Mouse (Mus musculus) yolk sac, embryonic 10.5 days (tissue): ENCODE measurements around the gene Gm4924.

Source experiments
- DNase-seq: peaks from one replicate; pipeline ENCODE4 v3.0.0-alpha.2; 2017; ENCODE audit warnings: low spot score

The Gm4924 gene

GRCm38 (mm10) chr10:82354083-82355010 is at the start of gene Gm4924:
TSS of gene Gm4924 (plus strand) at chr10:82354255.
- peak; percentile 88 for DNase-seq

GRCm38 (mm10) chr10:82316482-82316881 is 37.6 kb upstream of the Gm4924 start, which contains the start of gene 4932415D10Rik:
TSS of gene 4932415D10Rik (minus strand) at chr10:82316582.
- no peak for DNase-seq

DNA sequence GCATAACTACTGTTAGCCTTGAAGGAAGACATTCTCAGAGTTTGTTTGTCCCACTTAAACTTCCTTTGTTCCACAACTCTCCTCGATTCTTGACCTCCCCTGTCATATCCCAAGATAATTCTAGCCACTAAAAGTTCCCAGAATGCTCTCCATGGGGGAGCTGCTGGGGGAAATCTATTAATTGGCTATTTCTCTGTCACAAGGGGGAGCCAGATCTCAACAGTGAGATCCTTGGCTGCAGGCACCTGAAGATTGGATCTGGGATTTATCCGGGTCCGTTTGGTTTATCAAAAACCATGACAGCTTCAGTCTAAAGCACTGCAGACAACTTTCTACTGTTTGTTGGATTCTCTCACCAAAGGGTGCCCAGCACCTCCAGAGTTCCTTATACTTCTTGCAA is 33.9 kb upstream of the Gm4924 start:
- DNase-seq = no peak

DNA sequence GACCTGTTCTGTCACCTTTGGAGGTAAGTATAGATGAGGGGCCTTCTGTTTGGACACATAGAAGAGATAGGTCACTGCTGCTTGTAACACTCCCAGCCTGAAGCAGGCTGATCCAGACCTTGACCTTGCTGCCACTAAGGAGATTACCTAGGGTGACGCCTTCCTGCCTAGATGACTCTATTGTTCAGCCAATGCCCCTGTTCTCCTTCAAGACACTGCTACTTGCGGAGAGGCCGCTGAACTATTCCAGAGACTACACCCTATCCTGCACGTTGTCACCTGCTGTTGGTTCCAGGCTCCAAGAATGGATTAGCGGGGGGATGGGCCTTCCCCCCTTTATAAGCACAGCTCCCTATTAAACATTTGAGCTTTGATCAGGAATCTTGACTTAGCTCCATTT is 24.2 kb upstream of the Gm4924 start:
- no peak for DNase-seq

DNA sequence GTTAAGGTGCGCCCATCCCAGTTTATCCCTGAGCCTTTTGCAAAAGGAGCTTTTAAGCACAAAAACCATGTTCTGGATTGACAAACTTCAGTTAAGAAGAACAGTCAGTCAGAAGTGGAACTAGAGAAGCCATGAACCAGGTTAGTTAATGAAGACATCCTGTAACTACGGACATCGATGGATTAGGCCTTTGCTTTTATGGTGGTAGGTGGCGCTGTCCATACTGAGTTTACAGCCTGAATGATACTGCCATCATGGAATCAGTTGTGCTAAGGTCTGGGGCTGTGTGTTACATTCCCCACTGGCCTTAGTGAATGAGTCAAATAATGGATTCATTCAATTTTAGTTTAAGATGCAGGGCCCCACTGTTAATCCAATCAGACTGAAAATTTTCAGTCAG is 1.3 kb downstream of the Gm4924 start:
- no peak for DNase-seq

DNA sequence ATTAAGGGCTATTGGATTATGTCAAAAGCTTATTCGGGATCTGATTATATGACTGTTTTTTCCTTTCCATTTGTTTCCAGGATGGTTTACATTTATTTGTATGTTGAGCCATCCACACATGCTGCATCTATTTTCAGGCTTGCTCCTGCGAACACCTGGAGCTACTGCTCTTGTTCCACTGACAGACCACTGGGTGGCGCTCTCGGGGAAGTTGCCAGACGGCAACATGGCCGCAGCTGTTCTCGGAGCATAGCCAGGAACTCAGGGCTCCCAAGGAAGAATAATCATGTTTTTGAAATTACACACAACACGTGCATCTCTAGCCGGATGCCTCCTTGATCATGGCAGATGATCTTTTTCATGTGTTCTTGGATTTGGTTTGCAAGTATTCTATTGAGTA is 7.9 kb downstream of the Gm4924 start:
- no peak for DNase-seq

GRCm38 (mm10) chr10:82382992-82383391 is 28.9 kb downstream of the Gm4924 start:
- DNase-seq = no peak

GRCm38 (mm10) chr10:82409511-82409910 is 55.5 kb downstream of the Gm4924 start:
- DNase-seq = no peak

DNA sequence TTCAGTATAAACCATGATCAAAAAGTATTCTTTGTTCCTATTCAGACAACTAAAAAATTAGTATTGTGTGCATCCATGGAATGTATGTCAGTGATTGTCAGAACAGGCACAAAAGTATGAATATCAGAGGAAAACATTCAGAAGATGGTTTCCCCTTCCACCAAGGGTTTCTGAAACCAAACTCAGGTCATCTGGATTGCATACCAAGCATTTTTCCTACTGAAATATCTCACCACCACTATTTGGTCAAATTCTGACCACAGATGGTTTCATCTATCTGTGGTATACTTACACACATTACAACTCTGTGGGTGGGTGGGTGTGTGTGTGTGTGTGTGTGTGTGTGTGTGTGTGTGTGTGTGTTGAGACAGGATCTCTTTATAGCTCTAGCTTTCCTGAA is 69.6 kb downstream of the Gm4924 start:
- DNase-seq = no peak
